Mouse (Mus musculus) lung, embryonic 14.5 days (tissue): ENCODE data around the gene a. TPM values are rescaled to one million over a fixed set of nuclear protein-coding genes. Genes with fewer than 3 reads are reported as not detected.

Experiments
- ATAC-seq: fragments of 200-750 bp; cut with Nextera tagmentation; 2 replicates; pipeline ENCODE4 v1.8.0; 2017; ENCODE audit warnings: mild to moderate bottlenecking, moderate TSS enrichment, moderate library complexity; ENCODE audit not compliant: insufficient read depth
- DNase-seq: peaks from one replicate; pipeline ENCODE4 v3.0.0-alpha.2; 2015
- H3K27ac ChIP-seq: fragments of 300-500 bp; sonication (generic); 2 replicates; pipeline ENCODE4 v1.5.1; 2014; ENCODE audit warnings: low read depth, mild to moderate bottlenecking, moderate library complexity
- H3K27me3 ChIP-seq: fragments of 300-500 bp; sonication (generic); 2 replicates; pipeline ENCODE4 v1.6.1; 2014; ENCODE audit warnings: low read length, control low read depth; ENCODE audit not compliant: insufficient read depth
- H3K36me3 ChIP-seq: fragments of 300-500 bp; sonication (generic); 2 replicates; pipeline ENCODE4 v1.6.1; 2014; ENCODE audit warnings: control low read depth; ENCODE audit not compliant: insufficient read depth
- H3K4me1 ChIP-seq: fragments of 300-500 bp; sonication (generic); 2 replicates; pipeline ENCODE4 v1.6.1; 2014; ENCODE audit warnings: antibody characterized with exemption, control low read depth; ENCODE audit not compliant: insufficient read depth
- H3K4me2 ChIP-seq: fragments of 300-500 bp; sonication (generic); 2 replicates; pipeline ENCODE4 v1.6.1; 2014; ENCODE audit warnings: mild to moderate bottlenecking
- H3K4me3 ChIP-seq: fragments of 300-500 bp; sonication (generic); 2 replicates; pipeline ENCODE4 v1.5.1; 2014; ENCODE audit warnings: low read depth, low read length
- H3K9ac ChIP-seq: fragments of 300-500 bp; sonication (generic); 2 replicates; pipeline ENCODE4 v1.6.1; 2014
- H3K9me3 ChIP-seq: fragments of 300-500 bp; sonication (generic); 2 replicates; pipeline ENCODE4 v1.6.1; 2016; ENCODE audit warnings: low read depth, low read length, control low read depth
- CTCF ChIP-seq: IDR thresholded peaks from 2 replicates; pipeline ENCODE4 v1.5.1; 2016; ENCODE audit warnings: antibody characterized with exemption, low read depth
- WGBS: fragments of 180-500 bp; shearing (Covaris S2); extraction: QIAGEN DNeasy Blood & Tissue Kit; methylation state at CpG from one replicate; pipeline ENCODE4 v1.1.7; 2014; 5-methylcytosine and 5-hydroxymethylcytosine counted together
- polyA plus RNA-seq: library from polyadenylated mRNA; unstranded; fragments of >200 nt; fragmentation: Nextera tagmentation; extraction: Ambion mirVana; gene quantifications from 2 replicates; pipeline ENCODE4 v1.2.1, GENCODE M21; 2014

The a gene
- polyA plus RNA-seq, 1 experiment from 2014 or later: not detected

DNA sequence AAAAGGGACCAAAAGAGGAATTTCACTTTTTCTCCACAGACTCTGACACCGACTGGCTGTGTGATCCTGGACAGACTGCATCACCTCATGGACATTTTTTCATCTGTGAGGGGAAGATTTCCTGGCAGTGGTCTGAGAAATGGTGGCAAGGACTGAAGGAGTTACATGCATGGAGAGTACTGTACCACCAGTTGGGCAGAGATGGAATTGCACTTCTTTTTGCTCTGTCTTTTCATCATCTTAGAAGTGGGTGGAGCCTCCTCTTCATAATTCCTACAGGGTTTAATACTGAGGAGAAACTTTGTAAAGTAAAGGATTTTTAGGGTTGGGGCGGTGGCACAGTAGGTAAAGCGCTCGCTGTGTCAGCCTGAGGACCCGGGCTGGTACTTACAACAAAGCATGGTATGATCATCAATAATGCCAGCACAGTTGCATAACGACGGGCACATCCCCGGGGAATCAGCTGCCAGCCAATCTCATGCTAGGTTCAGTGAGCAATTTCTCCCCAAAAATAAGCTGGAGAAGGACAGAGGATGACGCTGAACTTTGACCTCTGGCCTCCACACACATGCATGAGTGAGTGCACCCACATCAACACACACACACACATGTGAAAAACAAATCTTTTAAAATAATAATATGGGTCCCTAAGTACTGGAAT is 307.6 kb downstream of the a start:
- H3K4me1 ChIP-seq: no peaks in the 10 kb centered on the region
- peak; percentile 45 for TF ChIP-seq CTCF
- H3K27me3 ChIP-seq: no peaks in the 10 kb centered on the region
- H3K36me3 ChIP-seq: no peaks in the 10 kb centered on the region
- no peaks in the 10 kb centered on the region for H3K9me3 ChIP-seq
- ATAC-seq: no peak
- peak; percentile 55 for DNase-seq
- WGBS: 81% methylated on average over 9 of the region's 9 CpGs
- H3K27ac ChIP-seq: no peak overlapping the region
- H3K4me2 ChIP-seq: no peak overlapping the region
- no peak overlapping the region for H3K9ac ChIP-seq
- no peak overlapping the region for H3K4me3 ChIP-seq

DNA sequence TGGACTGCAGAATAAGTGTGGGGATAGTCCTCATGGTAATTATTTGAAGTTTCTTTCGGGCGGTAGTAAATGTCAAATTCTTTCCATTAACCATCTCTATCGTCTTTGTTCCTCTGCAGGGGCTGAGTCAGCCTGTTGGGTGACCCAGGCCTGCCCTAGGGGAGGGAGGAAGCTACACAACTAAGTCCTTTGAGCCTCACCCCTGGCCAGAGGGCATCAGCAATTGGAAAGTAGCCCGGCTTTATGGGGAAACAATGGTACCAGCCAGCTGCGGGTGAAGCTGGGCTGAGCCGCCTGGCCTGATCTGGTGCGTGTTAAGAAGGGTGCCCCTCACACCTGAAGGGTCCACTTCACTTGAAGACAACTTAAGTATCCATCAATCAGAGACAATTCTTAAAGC is 308.2 kb downstream of the a start:
- Histone ChIP-seq H3K36me3 (no peaks in the 10 kb centered on the region), H3K4me3 (no peak overlapping the region), H3K4me2 (no peak overlapping the region), H3K9me3 (no peaks in the 10 kb centered on the region), H3K27me3 (no peaks in the 10 kb centered on the region), H3K4me1 (no peaks in the 10 kb centered on the region), H3K27ac (no peak overlapping the region), H3K9ac (no peak overlapping the region)
- TF ChIP-seq CTCF: no peak
- WGBS: 64% methylated on average over 7 of the region's 7 CpGs
- no peak for DNase-seq
- no peak for ATAC-seq

DNA sequence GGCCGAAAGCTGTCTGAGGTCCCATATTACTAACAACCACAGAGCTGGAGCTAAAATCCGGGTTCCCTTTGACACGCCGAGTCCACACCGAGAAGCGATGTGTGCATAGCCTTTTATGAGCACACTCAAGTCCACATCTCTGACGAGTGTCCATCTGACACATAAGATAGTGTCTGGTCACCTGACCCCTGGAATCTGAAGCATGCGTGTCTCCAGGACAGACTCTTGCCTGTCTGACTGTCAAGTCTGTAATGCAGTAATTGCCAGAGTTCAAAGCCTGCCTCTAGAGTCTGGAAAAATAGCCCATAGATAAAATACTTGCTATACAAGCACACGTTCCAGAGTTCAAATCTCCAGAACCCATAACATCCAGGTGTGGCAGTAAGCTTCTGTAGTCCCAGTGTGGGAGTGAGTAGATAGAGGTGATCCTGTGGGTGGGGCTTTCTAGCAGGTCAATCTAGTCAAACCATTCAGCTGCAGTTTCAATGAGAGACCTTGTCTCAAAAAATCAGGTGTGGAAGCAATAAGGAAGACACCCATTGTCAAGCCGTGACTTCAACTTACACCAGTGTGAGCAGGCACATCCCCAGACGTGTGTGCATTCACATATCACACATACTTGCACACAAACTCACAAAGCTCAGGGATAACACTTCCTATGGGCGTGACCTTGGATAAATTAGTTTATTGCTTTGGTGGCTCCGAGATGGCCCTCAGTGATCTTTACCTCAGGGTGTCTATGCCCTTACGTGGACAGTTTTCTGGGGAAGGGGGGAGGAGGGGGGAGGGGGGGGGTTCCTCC is 309.0 kb downstream of the a start:
- TF ChIP-seq CTCF: no peak
- 63% methylated on average over 14 of the region's 14 CpGs for WGBS
- Histone ChIP-seq H3K4me2 (no peak overlapping the region), H3K36me3 (no peaks in the 10 kb centered on the region), H3K4me1 (no peaks in the 10 kb centered on the region), H3K27me3 (no peaks in the 10 kb centered on the region), H3K9ac (no peak overlapping the region), H3K4me3 (no peak overlapping the region), H3K27ac (no peak overlapping the region), H3K9me3 (no peaks in the 10 kb centered on the region)
- DNase-seq: no peak
- ATAC-seq: no peak

Other genes with a start within 250 kb of the a start
- gene 1700003F12Rik, start 244.3 kb upstream of the a start, polyA plus RNA-seq: 1.2 and 1.4 TPM in 2 replicates
- 0.36 and 0.37 TPM in 2 replicates for gene Actl10, start 239.6 kb upstream of the a start, polyA plus RNA-seq
- gene Necab3, start 232.5 kb upstream of the a start, polyA plus RNA-seq: 2.6 and 3.2 TPM in 2 replicates
- gene E2f1, start 221.5 kb upstream of the a start, polyA plus RNA-seq: 12.4 and 13.6 TPM in 2 replicates
- gene Pxmp4, start 187.7 kb upstream of the a start, polyA plus RNA-seq: 24.1 and 25.9 TPM in 2 replicates
- 1.0 and 1.1 TPM in 2 replicates for gene Zfp341, start 178.1 kb upstream of the a start, polyA plus RNA-seq
- gene 4930519P11Rik, start 178.0 kb upstream of the a start, polyA plus RNA-seq: 0.72 and 0.83 TPM in 2 replicates
- 14.9 and 15.0 TPM in 2 replicates for gene Chmp4b, start 139.7 kb upstream of the a start, polyA plus RNA-seq
- not detected in 2 replicates for gene Gm14214, start 21.4 kb upstream of the a start, polyA plus RNA-seq
- 64.3 and 72.9 TPM in 2 replicates for gene Raly, start 306 bp upstream of the a start, polyA plus RNA-seq
- gene Eif2s2, start 101.5 kb downstream of the a start, polyA plus RNA-seq: 99.7 and 110 TPM in 2 replicates
- gene Gm14226, start 226.9 kb downstream of the a start, polyA plus RNA-seq: 0.26 and 0.38 TPM in 2 replicates